Mouse (Mus musculus): ENCODE measurements around the gene Cd28.

The Cd28 gene

DNA sequence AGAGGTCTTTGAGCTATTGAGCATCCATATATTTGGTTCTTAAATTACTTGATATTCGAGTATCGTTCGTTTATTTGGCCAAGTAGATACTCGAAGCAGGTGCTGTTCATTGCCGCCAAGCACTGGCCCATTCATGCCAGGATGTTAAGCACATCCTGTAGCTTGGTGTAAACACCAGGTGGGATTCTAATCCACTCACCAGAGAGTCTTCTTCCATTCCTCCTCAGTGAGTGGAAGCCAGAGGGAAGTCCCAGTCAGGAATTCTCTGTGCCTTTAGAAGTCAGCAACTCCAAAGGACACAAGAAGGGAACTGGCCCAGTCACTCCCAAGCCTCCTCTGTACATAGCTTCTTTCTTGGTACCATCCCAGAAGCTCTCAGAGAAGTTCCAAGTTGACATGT, at the start of gene Cd28:
Gene Cd28, plus strand, starts transcription at position 234 of the 400 bp plus-strand sequence.
- DNase-seq (ENCODE audit: low spot score) = no peak

GRCm38 (mm10) chr1:60667873-60668616, 48.6 kb upstream of the Cd28 start:
- DNase-seq (ENCODE audit: low spot score) = no peak

GRCm38 (mm10) chr1:60669048-60669447, 47.6 kb upstream of the Cd28 start:
- no peak for DNase-seq (ENCODE audit: low spot score)

- DNase-seq (ENCODE audit: low spot score) = no peak
These were observed 46.9 kb upstream of the Cd28 start for GRCm38 (mm10) chr1:60669664-60670063.

- no peak for DNase-seq (ENCODE audit: low spot score)
These were observed 46.4 kb upstream of the Cd28 start for GRCm38 (mm10) chr1:60670172-60670571.

- no peak for DNase-seq (ENCODE audit: low spot score)
These were observed 32.8 kb upstream of the Cd28 start for GRCm38 (mm10) chr1:60683766-60684165.

GRCm38 (mm10) chr1:60696115-60696895, 20.3 kb upstream of the Cd28 start:
- DNase-seq (ENCODE audit: low spot score) = no peak

DNA sequence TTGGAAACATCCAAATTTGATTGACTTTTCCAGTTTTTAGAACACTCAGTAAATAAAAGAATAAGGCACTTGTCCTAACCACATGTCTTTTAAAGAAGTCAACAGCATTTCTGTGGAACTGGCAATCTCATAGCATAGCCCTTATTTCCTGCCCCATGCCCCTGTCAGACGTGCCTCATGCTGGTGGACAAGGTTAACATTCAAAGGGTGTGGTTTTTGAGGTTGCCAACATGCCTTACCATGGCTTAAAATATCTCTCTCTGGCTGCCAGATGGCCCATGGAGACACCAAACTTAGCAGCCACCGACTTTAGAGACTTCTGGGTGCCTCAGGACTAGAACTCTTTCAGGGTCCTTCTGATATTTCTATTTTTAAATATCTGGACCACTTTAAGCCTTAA, 14.0 kb upstream of the Cd28 start:
- no peak for DNase-seq (ENCODE audit: low spot score)

- no peak for DNase-seq (ENCODE audit: low spot score)
These were observed 3.4 kb upstream of the Cd28 start for GRCm38 (mm10) chr1:60713238-60713637.

GRCm38 (mm10) chr1:60715651-60716196, 876 bp upstream of the Cd28 start:
- DNase-seq (ENCODE audit: low spot score) = no peak

DNA sequence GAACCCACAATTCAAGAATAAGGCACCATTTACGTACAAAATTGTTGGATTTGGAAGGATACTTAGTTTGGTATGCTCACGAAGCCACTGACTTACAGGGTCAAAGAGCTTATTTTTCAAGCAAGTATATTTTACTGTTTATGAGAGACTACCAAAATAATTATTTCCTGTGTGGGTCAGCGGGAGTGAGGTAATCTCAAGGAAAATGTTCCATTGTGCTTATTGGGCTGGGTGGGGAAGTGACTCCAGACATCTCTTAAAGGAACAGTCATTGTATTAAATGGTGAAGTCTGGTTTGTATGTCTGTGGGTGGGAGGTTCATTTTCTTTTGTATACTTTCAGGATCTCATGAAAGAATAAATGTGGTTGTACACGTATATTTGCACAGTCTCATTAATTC, 2.0 kb downstream of the Cd28 start:
- no peak for DNase-seq (ENCODE audit: low spot score)

DNA sequence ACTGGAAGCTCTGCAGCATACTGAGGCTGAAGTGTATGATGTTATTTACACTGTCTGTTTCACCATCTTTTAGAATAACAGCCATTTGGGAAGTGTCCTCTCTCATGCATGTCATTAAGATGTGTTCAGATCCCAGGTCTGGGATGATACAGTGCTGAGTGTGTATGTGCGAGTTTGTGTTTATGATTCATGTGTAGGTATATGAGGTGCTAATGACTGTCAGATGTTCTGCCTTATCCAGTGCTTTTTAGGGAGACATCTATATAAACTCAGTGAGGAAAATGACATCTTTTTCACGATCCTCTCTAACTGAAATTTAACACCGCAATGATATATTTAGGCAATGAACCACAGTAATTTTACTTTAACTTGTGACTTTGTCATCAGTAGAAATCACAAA, 7.0 kb downstream of the Cd28 start:
- no peak for DNase-seq (ENCODE audit: low spot score)

- no peak for DNase-seq (ENCODE audit: low spot score)
These were observed 15.3 kb downstream of the Cd28 start for GRCm38 (mm10) chr1:60731940-60732339.

- peak; percentile 43 for DNase-seq (ENCODE audit: low spot score)
These were observed 18.7 kb downstream of the Cd28 start for GRCm38 (mm10) chr1:60735072-60735907.

GRCm38 (mm10) chr1:60735908-60736280, 19.3 kb downstream of the Cd28 start:
- DNase-seq (ENCODE audit: low spot score) = no peak

GRCm38 (mm10) chr1:60744266-60744665, 27.7 kb downstream of the Cd28 start:
- DNase-seq (ENCODE audit: low spot score) = no peak

- DNase-seq (ENCODE audit: low spot score) = no peak
These were observed 29.1 kb downstream of the Cd28 start for GRCm38 (mm10) chr1:60745664-60746063.

- DNase-seq (ENCODE audit: low spot score) = no peak
These were observed 29.6 kb downstream of the Cd28 start for GRCm38 (mm10) chr1:60746153-60746552.

GRCm38 (mm10) chr1:60746856-60747255, 30.3 kb downstream of the Cd28 start:
- no peak for DNase-seq (ENCODE audit: low spot score)

GRCm38 (mm10) chr1:60748286-60748685, 31.7 kb downstream of the Cd28 start:
- DNase-seq (ENCODE audit: low spot score) = no peak

- no peak for DNase-seq (ENCODE audit: low spot score)
These were observed 32.3 kb downstream of the Cd28 start for GRCm38 (mm10) chr1:60748936-60749335.

DNA sequence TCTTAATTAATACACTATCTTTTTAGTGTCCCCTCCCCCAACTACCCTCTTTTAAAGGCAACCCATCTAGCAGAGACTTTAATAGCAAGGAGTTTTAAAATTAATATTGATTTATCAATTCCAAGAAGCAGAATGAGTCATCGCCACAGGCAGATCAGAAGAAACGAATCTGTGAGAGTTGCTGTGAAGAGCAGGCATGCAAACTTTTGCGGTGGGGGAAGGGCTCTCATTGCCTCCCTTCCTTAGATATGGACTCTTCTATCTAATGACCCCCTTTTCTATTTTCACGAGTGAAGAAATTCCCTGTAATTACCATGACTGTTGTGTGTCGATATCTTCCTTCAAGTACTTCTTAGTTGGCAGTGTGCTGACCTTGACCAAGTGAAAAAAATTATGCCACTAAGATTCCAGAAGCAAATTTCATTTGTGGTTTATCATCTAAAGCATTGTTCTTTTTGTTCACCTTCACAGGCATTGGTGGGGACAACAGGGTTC, 32.8 kb downstream of the Cd28 start:
- DNase-seq (ENCODE audit: low spot score) = no peak

All from embryo, embryonic 10.5 days (tissue).